Mouse (Mus musculus) neutrophil, adult 83 days (primary cell): ENCODE measurements around the gene Irx5. TPM values are rescaled to one million over a fixed set of nuclear protein-coding genes. Genes with fewer than 3 reads are reported as not detected.

Source experiments
- total RNA-seq, 2 experiments: library from RNA; stranded (reverse); gene quantifications; one replicate each; pipeline ENCODE4 v1.2.4; 2023

Irx5 gene
- total RNA-seq: not detected

GRCm38 (mm10) chr8:92357398-92357981 is at the start of gene Irx5:
Irx5 (plus strand) TSS chr8:92357625.

